Mouse (Mus musculus) urinary bladder, postnatal 14 days (tissue): ENCODE results near the gene Pdcd2l.

ENCODE experiments used
- DNase-seq: peaks from one replicate; pipeline ENCODE4 v3.0.0; 2021; ENCODE audit warnings: low spot score

Pdcd2l gene

GRCm38 (mm10) chr7:34141123-34141522, 55.3 kb downstream of the Pdcd2l start:
- no peak for DNase-seq

GRCm38 (mm10) chr7:34139493-34139892, 57.0 kb downstream of the Pdcd2l start:
- DNase-seq: no peak
